Mouse (Mus musculus) liver, postnatal 0 days (tissue): ENCODE measurements around the gene Fam205c. TPM values are rescaled to one million over a fixed set of nuclear protein-coding genes. Genes with fewer than 3 reads are reported as not detected.
A peak's percentile ranks its signal among the peaks of the same experiment; 100 is the strongest.
"Not testable (repeated sequence)": the region's sequence is repeated elsewhere in the genome, so short reads cannot be mapped to it uniquely, and the experiment has no call there.

Experiments
- ATAC-seq: fragments of 200-750 bp; cut with Nextera tagmentation; 2 replicates; pipeline ENCODE4 v1.8.0; 2017; ENCODE audit warnings: mild to moderate bottlenecking, moderate library complexity
- DNase-seq: peaks from one replicate; pipeline ENCODE4 v3.0.0-alpha.2; 2016
- H3K27ac ChIP-seq: fragments of 300-500 bp; sonication (generic); 2 replicates; pipeline ENCODE4 v1.5.1; 2014; ENCODE audit warnings: antibody characterized with exemption, moderate library complexity, mild to moderate bottlenecking, low read depth
- H3K27me3 ChIP-seq: fragments of 300-500 bp; sonication (generic); 2 replicates; pipeline ENCODE4 v1.6.1; 2014; ENCODE audit warnings: low read length, control low read depth, mixed read lengths; ENCODE audit not compliant: insufficient read depth
- H3K36me3 ChIP-seq: fragments of 300-500 bp; sonication (generic); replicated peaks from 2 replicates; pipeline ENCODE4 v1.6.1; 2014; ENCODE audit warnings: mild to moderate bottlenecking, control low read depth, low read length, moderate library complexity, mixed read lengths; ENCODE audit not compliant: insufficient read depth
- H3K4me1 ChIP-seq: fragments of 300-500 bp; sonication (generic); 2 replicates; pipeline ENCODE4 v1.6.1; 2014; ENCODE audit warnings: antibody characterized with exemption, mild to moderate bottlenecking, control low read depth; ENCODE audit not compliant: insufficient read depth
- H3K4me2 ChIP-seq: fragments of 300-500 bp; sonication (generic); 2 replicates; pipeline ENCODE4 v1.6.1; 2014; ENCODE audit warnings: low read depth, mild to moderate bottlenecking, low read length, moderate library complexity, mixed read lengths
- H3K4me3 ChIP-seq: fragments of 300-500 bp; sonication (generic); 2 replicates; pipeline ENCODE4 v1.5.1; 2014; ENCODE audit warnings: low read depth, low read length
- H3K9ac ChIP-seq: fragments of 300-500 bp; sonication (generic); replicated peaks from 2 replicates; pipeline ENCODE4 v1.6.1; 2014; ENCODE audit warnings: mild to moderate bottlenecking, moderate library complexity
- H3K9me3 ChIP-seq: fragments of 300-500 bp; sonication (generic); 2 replicates; pipeline ENCODE4 v1.6.1; 2016; ENCODE audit warnings: mild to moderate bottlenecking, control low read depth, low read length, mixed read lengths
- CTCF ChIP-seq: sonication (generic); IDR thresholded peaks from 2 replicates; pipeline ENCODE4 v1.5.1; 2016; ENCODE audit warnings: antibody characterized with exemption, low read depth
- EP300 ChIP-seq: IDR thresholded peaks from 2 replicates; pipeline ENCODE4 v1.6.1; 2016; ENCODE audit warnings: antibody characterized with exemption, low read depth, mild to moderate bottlenecking
- WGBS: fragments of 180-500 bp; shearing (Covaris S2); extraction: QIAGEN DNeasy Blood & Tissue Kit; methylation state at CpG from one replicate; pipeline ENCODE4 v1.1.7; 2014; ENCODE audit not compliant: insufficient replicate concordance; 5-methylcytosine and 5-hydroxymethylcytosine counted together
- polyA plus RNA-seq: library from polyadenylated mRNA; unstranded; fragments of >200 nt; fragmentation: Nextera tagmentation; extraction: Ambion mirVana; gene quantifications from 2 replicates; pipeline ENCODE4 v1.2.1, GENCODE M21; 2015

Gene Fam205c
- polyA plus RNA-seq, 1 experiment from 2014 or later = 0.39 TPM

DNA sequence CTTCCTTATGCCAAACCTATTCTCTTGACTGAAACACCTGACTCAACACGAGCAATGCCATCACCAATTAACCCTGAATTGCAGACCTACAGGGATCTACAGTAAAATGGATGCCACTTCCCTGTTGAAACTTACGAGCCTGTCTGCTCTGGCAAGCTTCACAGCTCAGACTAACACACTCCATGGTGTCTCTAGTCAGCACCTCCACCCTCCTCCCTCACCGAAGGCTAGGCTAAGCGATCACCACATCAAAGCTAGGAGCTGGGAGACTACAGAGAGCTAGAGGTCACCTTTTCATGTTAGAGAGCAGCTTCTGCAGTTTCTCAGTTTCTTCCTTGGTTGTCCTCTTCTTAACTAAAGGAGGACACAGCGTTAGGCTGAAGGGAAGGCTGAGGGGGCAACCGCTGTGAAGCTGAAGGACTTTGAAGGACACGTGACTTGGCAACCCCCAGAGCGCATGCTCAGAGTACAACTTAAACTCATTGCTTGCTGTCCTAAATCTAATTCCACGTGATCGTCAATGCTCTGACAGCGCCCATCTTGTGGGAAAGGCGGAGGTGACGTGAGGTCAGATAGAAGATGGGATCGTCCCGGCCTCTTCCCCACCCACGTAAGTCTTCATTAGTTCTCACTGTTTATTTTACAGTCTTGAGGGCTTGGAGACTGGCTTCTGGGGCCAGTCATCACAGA lies 1.1 kb downstream of the Fam205c start:
- 78% methylated on average over 16 of the region's 16 CpGs for WGBS
- H3K4me1 ChIP-seq = peaks cover 17% of the 10 kb centered on the region
- no peak overlapping the region for H3K4me3 ChIP-seq
- no peak for TF ChIP-seq EP300
- no peak for TF ChIP-seq CTCF
- H3K36me3 ChIP-seq = no peaks in the 10 kb centered on the region
- H3K27me3 ChIP-seq = no peaks in the 10 kb centered on the region
- no peak overlapping the region for H3K9ac ChIP-seq
- no peaks in the 10 kb centered on the region for H3K9me3 ChIP-seq
- H3K4me2 ChIP-seq = no peak overlapping the region
- ATAC-seq (no peak), DNase-seq (no peak)
- no peak overlapping the region for H3K27ac ChIP-seq

DNA sequence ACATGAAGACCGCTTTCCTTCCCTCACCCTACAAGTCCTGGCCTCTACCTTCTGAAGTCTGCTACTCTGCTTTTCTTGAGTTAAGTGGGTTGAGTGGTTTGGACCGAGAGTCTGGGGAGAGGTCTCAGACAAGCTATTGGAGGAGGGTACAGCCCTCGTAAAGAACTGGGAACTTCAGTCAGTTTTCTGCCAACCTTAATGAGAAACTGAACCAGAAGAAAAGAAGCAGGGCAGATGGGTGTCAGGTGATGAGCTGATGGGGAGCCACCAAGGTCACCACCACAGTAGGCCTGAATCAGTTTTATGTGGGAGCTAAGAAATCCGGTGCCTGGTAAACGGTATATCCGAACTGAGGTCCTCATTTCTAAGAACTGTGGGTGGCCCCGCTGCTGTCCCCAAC lies 1.9 kb downstream of the Fam205c start:
- ATAC-seq = no peak
- no peak for DNase-seq
- H3K9ac ChIP-seq = no peak overlapping the region
- H3K4me3 ChIP-seq = no peak overlapping the region
- H3K27ac ChIP-seq = no peak overlapping the region
- TF ChIP-seq CTCF (no peak), EP300 (no peak)
- H3K9me3 ChIP-seq = no peaks in the 10 kb centered on the region
- no peaks in the 10 kb centered on the region for H3K27me3 ChIP-seq
- no peak overlapping the region for H3K4me2 ChIP-seq
- WGBS = 91% methylated on average over 7 of the region's 7 CpGs
- no peaks in the 10 kb centered on the region for H3K36me3 ChIP-seq
- H3K4me1 ChIP-seq = peaks cover 18% of the 10 kb centered on the region

DNA sequence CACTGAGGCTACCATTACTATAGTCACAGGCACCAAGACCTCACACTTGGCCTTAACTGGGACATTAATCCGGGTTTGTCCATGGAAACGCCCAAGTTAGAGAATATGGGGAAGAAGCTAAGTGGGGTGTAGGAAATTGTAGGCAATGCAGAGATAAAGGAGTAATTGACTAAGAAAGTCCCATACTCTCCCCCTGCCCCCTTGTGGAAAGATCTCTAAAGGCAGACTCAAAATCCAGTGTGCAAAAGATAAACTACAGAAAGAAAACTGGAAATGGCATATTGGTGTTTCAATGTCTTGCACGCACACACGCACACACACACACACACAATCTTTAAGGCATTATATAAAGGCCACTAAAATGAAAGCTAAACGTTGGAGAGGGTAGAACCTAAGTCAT lies 3.3 kb downstream of the Fam205c start:
- no peaks in the 10 kb centered on the region for H3K9me3 ChIP-seq
- TF ChIP-seq CTCF (peak; percentile 57), EP300 (no peak)
- peaks cover 27% of the 10 kb centered on the region for H3K4me1 ChIP-seq
- DNase-seq (no peak), ATAC-seq (no peak)
- 75% methylated on average over 5 of the region's 5 CpGs for WGBS
- no peak overlapping the region for H3K27ac ChIP-seq
- no peak overlapping the region for H3K9ac ChIP-seq
- no peaks in the 10 kb centered on the region for H3K27me3 ChIP-seq
- H3K4me2 ChIP-seq = no peak overlapping the region
- H3K4me3 ChIP-seq = no peak overlapping the region
- no peaks in the 10 kb centered on the region for H3K36me3 ChIP-seq

DNA sequence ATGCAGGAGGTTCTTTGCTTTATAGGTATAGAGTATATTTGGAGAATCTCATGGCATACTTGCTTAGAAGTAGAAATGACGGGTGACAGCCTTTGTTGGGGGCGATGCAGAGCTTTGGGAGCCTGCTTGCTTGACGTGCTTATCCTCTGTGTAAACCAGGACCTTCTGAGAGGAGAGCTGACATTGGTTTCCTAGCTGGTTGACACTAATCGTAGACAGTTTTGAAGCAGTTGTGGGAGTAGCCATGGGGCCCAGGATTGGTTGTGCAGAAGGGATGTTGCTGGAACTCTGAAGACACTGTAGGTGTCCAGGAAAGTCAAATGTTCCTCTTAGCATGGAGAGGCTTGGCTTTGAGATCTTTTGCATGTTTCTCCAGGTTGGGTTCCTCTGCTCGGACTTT lies 5.8 kb downstream of the Fam205c start:
- WGBS = 78% methylated on average over 5 of the region's 5 CpGs
- H3K9ac ChIP-seq = no peak overlapping the region

DNA sequence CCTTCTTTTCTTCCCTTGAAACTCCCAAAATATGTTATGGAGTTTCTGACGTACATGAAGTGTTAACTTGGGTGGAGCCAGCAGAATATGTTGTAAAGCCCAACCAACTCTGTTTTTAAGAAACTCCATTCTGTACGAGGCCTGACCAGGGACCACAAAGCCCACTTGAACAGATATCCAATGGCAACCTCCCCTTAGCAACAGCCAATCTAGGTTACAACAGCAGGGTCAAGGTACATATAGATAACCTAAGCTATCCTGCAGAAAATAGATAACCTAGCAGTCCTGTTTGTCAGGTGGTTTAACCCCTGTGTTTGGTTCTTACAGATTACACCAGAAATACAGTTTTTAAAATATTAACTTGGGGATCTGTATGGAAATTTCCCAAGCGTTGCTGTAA lies 6.6 kb downstream of the Fam205c start:
- Histone ChIP-seq H3K9me3 (no peaks in the 10 kb centered on the region), H3K4me3 (no peak overlapping the region), H3K27ac (peak overlapping the region; percentile 66), H3K36me3 (no peaks in the 10 kb centered on the region), H3K4me2 (0 out of 2 replicates have a peak overlapping the region, but pooled peaks have one; percentile 7), H3K27me3 (no peaks in the 10 kb centered on the region), H3K9ac (no peak overlapping the region), H3K4me1 (peaks cover 27% of the 10 kb centered on the region)
- DNase-seq (no peak), ATAC-seq (peak; percentile 95)
- TF ChIP-seq EP300 = peak; percentile 99
- no peak for TF ChIP-seq CTCF
- WGBS = 29% methylated on average over 3 of the region's 3 CpGs

More for the DNA sequence above, 5.8 kb downstream of the Fam205c start:
- no peaks in the 10 kb centered on the region for H3K36me3 ChIP-seq
- no peak for ATAC-seq
- H3K27me3 ChIP-seq = no peaks in the 10 kb centered on the region
- no peak overlapping the region for H3K4me3 ChIP-seq
- peak overlapping the region; percentile 7; the same call in 1 of the 2 replicates for H3K4me2 ChIP-seq
- H3K27ac ChIP-seq = peak overlapping the region; percentile 66
- no peaks in the 10 kb centered on the region for H3K9me3 ChIP-seq
- no peak for TF ChIP-seq EP300
- TF ChIP-seq CTCF = no peak
- no peak for DNase-seq
- peaks cover 27% of the 10 kb centered on the region for H3K4me1 ChIP-seq

DNA sequence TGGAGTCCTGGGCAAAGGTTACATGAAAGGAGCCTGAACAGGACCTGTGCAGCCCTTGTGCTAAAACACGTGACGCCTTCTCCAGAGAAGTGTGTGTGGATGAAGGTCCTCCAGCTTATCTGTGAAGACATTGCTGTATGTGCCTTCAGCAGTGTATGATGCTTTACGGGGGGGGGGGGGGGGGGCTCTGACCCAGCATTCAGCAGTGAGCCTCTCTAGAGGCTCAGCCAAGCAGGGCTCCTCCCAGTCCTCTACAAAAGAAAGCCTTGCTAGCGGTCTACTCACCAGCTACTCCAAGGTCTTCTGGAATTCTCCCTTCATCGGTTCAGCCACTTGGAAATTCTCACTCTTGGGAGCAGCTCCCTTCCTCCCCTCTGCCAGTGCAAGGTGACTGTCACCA lies 10.5 kb downstream of the Fam205c start:
- not testable (repeated sequence) for H3K36me3 ChIP-seq, H3K27me3 ChIP-seq, H3K4me3 ChIP-seq, DNase-seq, H3K9me3 ChIP-seq
- Histone ChIP-seq H3K4me2 (peak overlapping the region; percentile 22; the same call in 1 of the 2 replicates), H3K4me1 (peaks cover 21% of the 10 kb centered on the region), H3K9ac (0 out of 2 replicates have a peak overlapping the region, but pooled peaks have one; percentile 34), H3K27ac (peak overlapping the region; percentile 67; the same call in 1 of the 2 replicates)
- WGBS = 58% methylated on average over 5 of the region's 5 CpGs
- peak; percentile 54; the same call in 1 of the 2 replicates for ATAC-seq
